Mouse (Mus musculus) C2C12 (cell line): ENCODE measurements around the gene Ankrd33.

Experiments used
- CEBPB ChIP-seq: IDR thresholded peaks from one replicate; pipeline ENCODE4 v1.6.1; 2011; ENCODE audit warnings: low read depth, mild to moderate bottlenecking, control low read depth, moderate library complexity
- CTCF ChIP-seq: IDR thresholded peaks from one replicate; pipeline ENCODE4 v1.5.1; 2011; ENCODE audit not compliant: control insufficient read depth, insufficient read depth, insufficient read length
- FOSL1 ChIP-seq: IDR thresholded peaks from one replicate; pipeline ENCODE4 v1.8.0; 2011; ENCODE audit warnings: mild to moderate bottlenecking, low read length; ENCODE audit not compliant: poor library complexity, insufficient read depth, severe bottlenecking
- MAX ChIP-seq: IDR thresholded peaks from one replicate; pipeline ENCODE4 v1.6.1; 2011; ENCODE audit warnings: mild to moderate bottlenecking, control low read depth
- USF1 ChIP-seq: IDR thresholded peaks from one replicate; pipeline ENCODE4 v1.6.1; 2011; ENCODE audit warnings: low read depth, mild to moderate bottlenecking, control low read depth, moderate library complexity

DNA sequence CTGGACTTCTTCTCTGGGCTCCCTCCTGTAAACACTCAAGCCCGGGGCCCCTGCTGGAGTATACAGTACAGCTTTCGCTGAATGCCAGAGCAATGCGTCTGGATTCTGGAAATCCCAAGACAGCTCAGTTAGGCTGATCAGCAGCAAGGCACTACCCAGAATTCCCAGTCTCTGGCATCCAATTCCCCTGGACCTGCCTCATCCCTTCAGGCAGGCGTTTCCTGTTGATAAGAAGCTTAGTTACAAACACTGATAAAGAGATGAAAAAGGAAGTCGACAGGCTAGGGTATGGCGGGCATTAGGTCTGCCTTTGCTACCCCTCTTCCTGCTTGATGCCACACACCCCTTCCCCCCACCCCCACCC, 32.3 kb downstream of the Ankrd33 start:
- TF ChIP-seq MAX (no peak), CTCF (no peak), FOSL1 (no peak), USF1 (no peak), CEBPB (no peak)
